Mouse (Mus musculus) spleen, postnatal 14 days (tissue): Measurements from ENCODE around the gene Mef2d.

ENCODE experiments used
- DNase-seq, 2 experiments: peaks; one replicate each; pipeline ENCODE4 v3.0.0; 2021 to 2022; ENCODE audit warnings: low spot score in 2 of 2

Mef2d gene

GRCm38 (mm10) chr3:88137821-88138220, 4.4 kb upstream of the Mef2d start:
- DNase-seq = no peak

- peak; percentile 63 to 74 for DNase-seq
Measured at GRCm38 (mm10) chr3:88138336-88139242, 3.6 kb upstream of the Mef2d start.

GRCm38 (mm10) chr3:88139243-88140177, 2.7 kb upstream of the Mef2d start:
- no peak for DNase-seq

GRCm38 (mm10) chr3:88140178-88140902, 1.8 kb upstream of the Mef2d start:
- DNase-seq = no peak

GRCm38 (mm10) chr3:88140903-88141430, 1.2 kb upstream of the Mef2d start:
- no peak for DNase-seq

- no peak for DNase-seq
Measured at GRCm38 (mm10) chr3:88141439-88141786, 759 bp upstream of the Mef2d start.

- peak in 1 of 2 experiments; percentile 40 for DNase-seq
Measured at GRCm38 (mm10) chr3:88142546-88142915, 359 bp downstream of the Mef2d start.

- DNase-seq = no peak
Measured at GRCm38 (mm10) chr3:88142916-88143771, 972 bp downstream of the Mef2d start.

- DNase-seq = no peak
Measured at GRCm38 (mm10) chr3:88143961-88144486, 1.9 kb downstream of the Mef2d start.

GRCm38 (mm10) chr3:88144648-88145410, 2.7 kb downstream of the Mef2d start:
- no peak for DNase-seq

- no peak for DNase-seq
Measured at GRCm38 (mm10) chr3:88145411-88145782, 3.2 kb downstream of the Mef2d start.

GRCm38 (mm10) chr3:88145952-88146351, 3.8 kb downstream of the Mef2d start:
- peak in 1 of 2 experiments; percentile 60 for DNase-seq

- no peak for DNase-seq
Measured at GRCm38 (mm10) chr3:88146376-88147112, 4.4 kb downstream of the Mef2d start.

- DNase-seq = no peak
Measured at GRCm38 (mm10) chr3:88147444-88147843, 5.3 kb downstream of the Mef2d start.

- DNase-seq = no peak
Measured at GRCm38 (mm10) chr3:88147866-88148265, 5.7 kb downstream of the Mef2d start.

GRCm38 (mm10) chr3:88148354-88148753, 6.2 kb downstream of the Mef2d start:
- DNase-seq = peak in 1 of 2 experiments; percentile 52

GRCm38 (mm10) chr3:88148776-88149509, 6.8 kb downstream of the Mef2d start:
- no peak for DNase-seq

GRCm38 (mm10) chr3:88149510-88149974, 7.4 kb downstream of the Mef2d start:
- DNase-seq = no peak
